Mouse (Mus musculus) G1E (cell line): ENCODE measurements around the gene Ttll12. TPM values are rescaled to one million over a fixed set of nuclear protein-coding genes. Genes with fewer than 3 reads are reported as not detected.

Experiments used
- ATAC-seq: 2 replicates; pipeline ENCODE4 v1.8.0; 2016; ENCODE audit warnings: mild to moderate bottlenecking; ENCODE audit not compliant: insufficient number of reproducible peaks, poor library complexity, low FRiP score, severe bottlenecking; ENCODE audit errors: extremely low read depth
- DNase-seq: peaks from one replicate; pipeline ENCODE4 v3.0.0; 2012; ENCODE audit warnings: low spot score
- H3K27me3 ChIP-seq: 2 replicates; pipeline ENCODE4 v1.6.1; 2012; ENCODE audit warnings: mild to moderate bottlenecking, low read length, inconsistent platforms; ENCODE audit not compliant: insufficient read depth
- H3K36me3 ChIP-seq: replicated peaks from 2 replicates; pipeline ENCODE3; 2012; ENCODE audit warnings: mild to moderate bottlenecking, inconsistent platforms
- H3K4me1 ChIP-seq: 2 replicates; pipeline ENCODE4 v1.6.1; 2012; ENCODE audit warnings: low read depth, low read length, inconsistent platforms, mixed read lengths; ENCODE audit not compliant: insufficient read depth
- H3K4me3 ChIP-seq: 2 replicates; pipeline ENCODE4 v1.5.1; 2012; ENCODE audit warnings: low read depth, mild to moderate bottlenecking, inconsistent platforms, low read length, moderate library complexity, mixed read lengths
- H3K9me3 ChIP-seq: replicated peaks from 2 replicates; pipeline ENCODE4 v1.6.1; 2012; ENCODE audit warnings: inconsistent platforms
- CTCF ChIP-seq: IDR thresholded peaks from 2 replicates; pipeline ENCODE4 v1.5.1; 2012; ENCODE audit warnings: low read depth, low read length, inconsistent platforms, mixed read lengths
- GATA1 ChIP-seq: IDR thresholded peaks from 2 replicates; pipeline ENCODE4 v1.6.1; 2012; ENCODE audit warnings: borderline replicate concordance, low read length, inconsistent platforms, mixed read lengths
- GATA2 ChIP-seq: IDR thresholded peaks from 2 replicates; pipeline ENCODE4 v1.6.1; 2012; ENCODE audit warnings: low read depth, low read length, inconsistent platforms, borderline replicate concordance
- POLR2AphosphoS5 ChIP-seq: IDR thresholded peaks from 2 replicates; pipeline ENCODE4 v1.6.1; 2012; ENCODE audit warnings: low read depth, low read length, inconsistent platforms; ENCODE audit not compliant: insufficient replicate concordance
- TAL1 ChIP-seq: conservative IDR thresholded peaks from 2 replicates; pipeline ENCODE4 v1.6.1; 2012; ENCODE audit warnings: low read depth, low read length, inconsistent platforms, mixed read lengths
- polyA plus RNA-seq: library from polyadenylated mRNA; stranded (reverse); fragments of >175 nt; gene quantifications from 2 replicates; pipeline ENCODE4 v1.2.3, GENCODE M21; 2012
- total RNA-seq, 2 experiments: library from RNA; stranded (forward) in 1 of 2; stranded (reverse) in 1 of 2; fragments of 200-1000 nt in 1 of 2; fragments of >200 nt in 1 of 2; fragmentation: Nextera tagmentation in 1 of 2; gene quantifications; 2 replicates each; pipeline ENCODE4 v1.2.3; 2014 to 2017

Ttll12 gene
- 50.4 and 59.4 TPM in 2 replicates for total RNA-seq (2014; fragmentation: Nextera tagmentation)
- 15.5 and 17.0 TPM in 2 replicates for total RNA-seq (2017)
- polyA plus RNA-seq, result 128 and 181 TPM in 2 replicates

DNA sequence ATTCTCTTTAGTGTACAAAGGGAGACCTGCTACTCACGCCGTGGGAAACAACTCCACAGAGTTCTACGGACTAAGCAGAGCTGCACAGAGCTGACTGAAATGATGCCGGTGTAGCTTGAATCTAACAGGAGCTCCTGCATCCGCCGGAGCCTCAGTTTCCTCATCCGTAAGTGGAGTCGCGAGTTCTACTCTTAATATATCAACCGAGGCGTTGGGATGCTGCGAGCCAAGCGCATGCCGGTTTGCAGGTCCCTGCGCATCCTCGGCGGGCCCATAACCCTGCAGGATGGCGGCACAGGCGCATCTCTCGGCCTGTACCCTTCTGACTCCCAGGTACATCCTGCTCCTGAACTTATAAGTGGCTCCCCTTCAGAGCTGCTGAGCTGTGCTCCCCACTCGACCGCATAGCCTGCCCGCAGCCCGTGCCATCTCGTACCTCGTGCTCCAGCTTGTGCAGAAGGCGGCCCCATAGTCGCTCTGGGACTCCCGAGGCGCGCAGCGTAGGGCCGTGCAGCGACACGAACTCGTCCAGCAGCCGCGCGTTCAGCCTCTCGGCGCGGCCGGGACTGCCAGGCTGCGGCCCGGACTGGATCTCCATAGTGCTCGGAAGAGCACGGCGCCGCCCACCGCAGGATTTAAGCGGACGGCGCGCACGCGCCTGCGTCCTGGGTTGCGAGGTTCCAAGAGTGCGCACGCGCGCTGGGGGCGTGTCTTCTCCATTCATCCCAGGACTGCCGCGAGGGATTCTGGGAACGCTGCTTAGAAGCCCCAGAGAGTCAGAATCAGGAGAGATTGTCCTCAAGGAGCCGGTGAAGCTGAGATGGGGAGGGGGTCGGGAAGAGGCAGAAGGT lies at the start of gene Ttll12:
TSS of gene Ttll12 (minus strand) at position 645 of the 851 bp plus-strand sequence.
- Histone ChIP-seq H3K4me1 (peaks cover 70% of the 10 kb centered on the region), H3K27me3 (no peaks in the 10 kb centered on the region), H3K4me3 (peak within 1 kb of the TSS; percentile 92), H3K9me3 (no peaks in the 10 kb centered on the region), H3K36me3 (peaks cover 38% of the 10 kb centered on the region)
- TF ChIP-seq POLR2AphosphoS5 (no peak), GATA2 (no peak), CTCF (no peak), GATA1 (no peak), TAL1 (no peak)
- DNase-seq, result peak; percentile 82
- peak; percentile 32 for ATAC-seq

DNA sequence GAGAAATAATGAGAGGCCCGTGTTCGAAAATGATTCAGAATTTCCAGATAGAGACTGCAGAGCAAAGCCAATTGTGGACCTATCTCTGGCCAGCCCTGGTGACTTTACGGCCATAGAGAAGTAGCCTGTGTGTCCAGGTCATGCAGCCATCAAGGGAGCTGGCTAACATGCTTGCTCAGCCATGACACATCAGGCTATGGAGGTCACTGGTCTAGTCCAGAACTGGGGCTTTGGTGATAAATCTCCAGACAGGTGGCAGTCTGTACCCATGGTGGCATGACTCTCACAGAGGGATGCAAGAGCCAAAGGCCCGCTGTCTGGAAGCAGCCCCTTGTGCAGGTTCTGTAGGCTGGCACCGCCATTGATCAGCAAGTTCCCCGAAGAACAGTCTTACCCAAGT lies 47.6 kb upstream of the Ttll12 start:
- no peak for ATAC-seq
- TF ChIP-seq POLR2AphosphoS5 (no peak), TAL1 (no peak), CTCF (no peak), GATA1 (no peak), GATA2 (no peak)
- no peaks in the 10 kb centered on the region; the same call in 1 of the 2 replicates for H3K27me3 ChIP-seq
- H3K4me3 ChIP-seq, result no peak overlapping the region
- no peaks in the 10 kb centered on the region for H3K36me3 ChIP-seq
- no peaks in the 10 kb centered on the region for H3K4me1 ChIP-seq
- no peak for DNase-seq
- H3K9me3 ChIP-seq, result 0 out of 2 replicates have a peak, but pooled peaks cover 4% of the 10 kb centered on the region

GRCm38 (mm10) chr15:83640208-83640607 lies 45.3 kb upstream of the Ttll12 start:
- Histone ChIP-seq H3K27me3 (no peaks in the 10 kb centered on the region; the same call in 1 of the 2 replicates), H3K4me3 (no peak overlapping the region), H3K9me3 (no peaks in the 10 kb centered on the region), H3K36me3 (no peaks in the 10 kb centered on the region), H3K4me1 (peaks cover 3% of the 10 kb centered on the region)
- ATAC-seq, result no peak
- no peak for DNase-seq
- TF ChIP-seq GATA1 (no peak), POLR2AphosphoS5 (no peak), GATA2 (no peak), CTCF (no peak), TAL1 (no peak)

GRCm38 (mm10) chr15:83639160-83639559 lies 44.2 kb upstream of the Ttll12 start:
- Histone ChIP-seq H3K4me1 (peaks cover 3% of the 10 kb centered on the region), H3K36me3 (no peaks in the 10 kb centered on the region), H3K27me3 (no peaks in the 10 kb centered on the region; the same call in 1 of the 2 replicates), H3K4me3 (no peak overlapping the region), H3K9me3 (no peaks in the 10 kb centered on the region)
- ATAC-seq (no peak), DNase-seq (no peak)
- TF ChIP-seq GATA1, result no peak
- no peak for TF ChIP-seq GATA2
- TF ChIP-seq POLR2AphosphoS5, result no peak
- TF ChIP-seq TAL1, result no peak
- TF ChIP-seq CTCF, result no peak

- Histone ChIP-seq H3K4me3 (no peak overlapping the region), H3K36me3 (no peaks in the 10 kb centered on the region), H3K9me3 (no peaks in the 10 kb centered on the region), H3K4me1 (peaks cover 3% of the 10 kb centered on the region), H3K27me3 (no peaks in the 10 kb centered on the region; the same call in 1 of the 2 replicates)
- DNase-seq, result no peak
- no peak for TF ChIP-seq GATA2
- no peak for TF ChIP-seq POLR2AphosphoS5
- TF ChIP-seq CTCF, result no peak
- TF ChIP-seq TAL1, result no peak
- no peak for TF ChIP-seq GATA1
- ATAC-seq, result no peak
Observed at GRCm38 (mm10) chr15:83638196-83638899, 43.4 kb upstream of the Ttll12 start.

DNA sequence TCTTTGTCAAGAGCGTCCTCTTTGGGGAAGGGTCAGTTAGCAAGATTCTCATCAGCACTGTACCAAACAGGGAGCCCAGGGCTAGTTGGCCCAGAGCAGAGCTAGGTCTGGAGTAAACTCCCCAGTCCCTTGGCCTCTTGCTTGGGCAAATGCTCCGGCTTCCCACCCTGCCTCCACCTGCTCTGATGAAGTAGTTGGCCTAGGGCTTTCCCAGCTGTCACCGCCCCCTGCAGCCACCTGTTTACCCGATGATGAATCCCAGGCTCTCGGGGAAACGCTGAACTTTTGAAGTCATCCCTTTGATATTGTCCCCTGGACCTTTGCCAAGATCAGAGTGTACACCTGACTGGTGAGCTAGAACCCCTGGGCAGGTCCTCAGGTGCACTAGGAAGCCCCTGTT lies 41.8 kb upstream of the Ttll12 start:
- Histone ChIP-seq H3K4me3 (no peak overlapping the region), H3K9me3 (no peaks in the 10 kb centered on the region), H3K27me3 (no peaks in the 10 kb centered on the region; the same call in 1 of the 2 replicates), H3K36me3 (no peaks in the 10 kb centered on the region), H3K4me1 (peaks cover 3% of the 10 kb centered on the region)
- TF ChIP-seq GATA2 (no peak), POLR2AphosphoS5 (no peak), TAL1 (no peak), CTCF (no peak), GATA1 (no peak)
- DNase-seq (no peak), ATAC-seq (no peak)
